Mouse (Mus musculus) neural tube, embryonic 13.5 days (tissue): ENCODE data around the gene Nek2. TPM values are rescaled to one million over a fixed set of nuclear protein-coding genes. Genes with fewer than 3 reads are reported as not detected.
A peak's percentile ranks its signal among the peaks of the same experiment; 100 is the strongest.

Experiments used
- ATAC-seq: fragments of 200-750 bp; cut with Nextera tagmentation; 2 replicates; pipeline ENCODE4 v1.8.0; 2017; ENCODE audit warnings: low read depth, mild to moderate bottlenecking, moderate TSS enrichment, moderate library complexity
- H3K27ac ChIP-seq: fragments of 300-500 bp; sonication (generic); replicated peaks from 2 replicates; pipeline ENCODE4 v1.5.1; 2015; ENCODE audit warnings: moderate library complexity, mild to moderate bottlenecking, inconsistent platforms
- H3K27me3 ChIP-seq: fragments of 300-500 bp; sonication (generic); 2 replicates; pipeline ENCODE4 v1.6.1; 2015; ENCODE audit warnings: mild to moderate bottlenecking, inconsistent platforms
- H3K36me3 ChIP-seq: fragments of 300-500 bp; sonication (generic); 2 replicates; pipeline ENCODE4 v1.6.1; 2015; ENCODE audit warnings: mild to moderate bottlenecking, inconsistent platforms
- H3K4me1 ChIP-seq: fragments of 300-500 bp; sonication (generic); replicated peaks from 2 replicates; pipeline ENCODE4 v1.6.1; 2015; ENCODE audit warnings: inconsistent platforms
- H3K4me2 ChIP-seq: fragments of 300-500 bp; sonication (generic); 2 replicates; pipeline ENCODE4 v1.6.1; 2015; ENCODE audit warnings: inconsistent platforms, mild to moderate bottlenecking, moderate library complexity
- H3K4me3 ChIP-seq: fragments of 300-500 bp; sonication (generic); 2 replicates; pipeline ENCODE4 v1.5.1; 2015; ENCODE audit warnings: mild to moderate bottlenecking, inconsistent platforms
- H3K9ac ChIP-seq: fragments of 300-500 bp; sonication (generic); 2 replicates; pipeline ENCODE4 v1.6.1; 2015; ENCODE audit warnings: moderate library complexity, mild to moderate bottlenecking, inconsistent platforms
- H3K9me3 ChIP-seq: fragments of 300-500 bp; sonication (generic); 2 replicates; pipeline ENCODE4 v1.6.1; 2016; ENCODE audit warnings: inconsistent platforms
- WGBS: fragments of 180-500 bp; shearing (Covaris S2); methylation state at CpG from one replicate; pipeline ENCODE4 v1.1.7; 2015; 5-methylcytosine and 5-hydroxymethylcytosine counted together
- polyA plus RNA-seq: library from polyadenylated mRNA; unstranded; fragments of >200 nt; fragmentation: Nextera tagmentation; extraction: Ambion mirVana; gene quantifications from 2 replicates; pipeline ENCODE4 v1.2.1, GENCODE M21; 2015

Gene Nek2
- polyA plus RNA-seq, result 6.0 and 9.1 TPM in 2 replicates

GRCm38 (mm10) chr1:191821326-191822091, at the start of gene Nek2:
TSS of gene Nek2 (plus strand) at chr1:191821444.
- no peak within 1 kb of the TSS; the same call in 1 of the 2 replicates for H3K27ac ChIP-seq

GRCm38 (mm10) chr1:191774106-191774505, 47.1 kb upstream of the Nek2 start:
- no peaks in the 10 kb centered on the region for H3K27me3 ChIP-seq
- 83% methylated on average over 5 of the region's 5 CpGs for WGBS
- no peak overlapping the region for H3K9ac ChIP-seq
- ATAC-seq, result no peak
- no peak overlapping the region for H3K27ac ChIP-seq
- H3K36me3 ChIP-seq, result peaks cover 65% of the 10 kb centered on the region
- no peaks in the 10 kb centered on the region for H3K4me1 ChIP-seq
- no peaks in the 10 kb centered on the region for H3K9me3 ChIP-seq
- H3K4me2 ChIP-seq, result no peak overlapping the region
- H3K4me3 ChIP-seq, result no peak overlapping the region

More at GRCm38 (mm10) chr1:191821326-191822091, at the start of gene Nek2:
- Histone ChIP-seq H3K27me3 (no peaks in the 10 kb centered on the region), H3K9ac (peak within 1 kb of the TSS; percentile 68), H3K36me3 (no peaks in the 10 kb centered on the region), H3K4me2 (peak within 1 kb of the TSS; percentile 94), H3K9me3 (no peaks in the 10 kb centered on the region), H3K4me3 (peak within 1 kb of the TSS; percentile 77), H3K4me1 (peaks cover 21% of the 10 kb centered on the region)
- peak; percentile 97 for ATAC-seq
- WGBS, result under 1% methylated on average over 78 of the region's 79 CpGs

GRCm38 (mm10) chr1:191775116-191775515, 46.1 kb upstream of the Nek2 start:
- Histone ChIP-seq H3K9me3 (no peaks in the 10 kb centered on the region), H3K4me2 (no peak overlapping the region), H3K27me3 (no peaks in the 10 kb centered on the region), H3K27ac (no peak overlapping the region), H3K36me3 (peaks cover 74% of the 10 kb centered on the region), H3K4me1 (no peaks in the 10 kb centered on the region), H3K4me3 (no peak overlapping the region), H3K9ac (no peak overlapping the region)
- WGBS, result 89% methylated on average over 8 of the region's 8 CpGs
- ATAC-seq, result no peak

- Histone ChIP-seq H3K4me2 (no peak overlapping the region), H3K27me3 (no peaks in the 10 kb centered on the region), H3K27ac (no peak overlapping the region), H3K4me1 (no peaks in the 10 kb centered on the region), H3K9me3 (no peaks in the 10 kb centered on the region), H3K9ac (no peak overlapping the region), H3K36me3 (peaks cover 76% of the 10 kb centered on the region), H3K4me3 (no peak overlapping the region)
- ATAC-seq, result no peak
- 92% methylated on average over 8 of the region's 8 CpGs for WGBS
Observed at GRCm38 (mm10) chr1:191777521-191777920, 43.7 kb upstream of the Nek2 start.

GRCm38 (mm10) chr1:191780470-191780869, 40.8 kb upstream of the Nek2 start:
- no peak overlapping the region for H3K9ac ChIP-seq
- H3K9me3 ChIP-seq, result no peaks in the 10 kb centered on the region
- H3K27me3 ChIP-seq, result no peaks in the 10 kb centered on the region
- no peak overlapping the region for H3K4me2 ChIP-seq
- no peak overlapping the region for H3K27ac ChIP-seq
- ATAC-seq, result no peak
- no peaks in the 10 kb centered on the region for H3K4me1 ChIP-seq
- no peak overlapping the region for H3K4me3 ChIP-seq
- H3K36me3 ChIP-seq, result peaks cover 52% of the 10 kb centered on the region
- 91% methylated on average over 1 of the region's 1 CpGs for WGBS

GRCm38 (mm10) chr1:191785108-191785507, 36.1 kb upstream of the Nek2 start:
- Histone ChIP-seq H3K27me3 (no peaks in the 10 kb centered on the region), H3K36me3 (peaks cover 10% of the 10 kb centered on the region), H3K4me2 (no peak overlapping the region), H3K4me3 (no peak overlapping the region), H3K9ac (no peak overlapping the region), H3K9me3 (0 out of 2 replicates have a peak, but pooled peaks cover 6% of the 10 kb centered on the region), H3K4me1 (no peaks in the 10 kb centered on the region), H3K27ac (no peak overlapping the region)
- 61% methylated on average over 11 of the region's 11 CpGs for WGBS
- ATAC-seq, result no peak

GRCm38 (mm10) chr1:191786255-191786654, 35.0 kb upstream of the Nek2 start:
- WGBS, result 75% methylated on average over 6 of the region's 6 CpGs

GRCm38 (mm10) chr1:191787379-191787778, 33.9 kb upstream of the Nek2 start:
- H3K4me3 ChIP-seq, result no peak overlapping the region
- 0 out of 2 replicates have a peak, but pooled peaks cover 6% of the 10 kb centered on the region for H3K9me3 ChIP-seq
- ATAC-seq, result no peak
- no peaks in the 10 kb centered on the region for H3K4me1 ChIP-seq
- no peak overlapping the region for H3K27ac ChIP-seq
- no peaks in the 10 kb centered on the region for H3K27me3 ChIP-seq
- WGBS, result 42% methylated on average over 4 of the region's 4 CpGs
- no peak overlapping the region for H3K9ac ChIP-seq
- no peaks in the 10 kb centered on the region for H3K36me3 ChIP-seq
- no peak overlapping the region for H3K4me2 ChIP-seq

More at GRCm38 (mm10) chr1:191786255-191786654, 35.0 kb upstream of the Nek2 start:
- ATAC-seq, result no peak
- no peak overlapping the region for H3K4me3 ChIP-seq
- no peak overlapping the region for H3K4me2 ChIP-seq
- no peak overlapping the region for H3K27ac ChIP-seq
- H3K9ac ChIP-seq, result no peak overlapping the region
- H3K27me3 ChIP-seq, result no peaks in the 10 kb centered on the region
- no peaks in the 10 kb centered on the region for H3K4me1 ChIP-seq
- H3K36me3 ChIP-seq, result no peaks in the 10 kb centered on the region
- H3K9me3 ChIP-seq, result 0 out of 2 replicates have a peak, but pooled peaks cover 6% of the 10 kb centered on the region

- no peak overlapping the region for H3K4me2 ChIP-seq
- ATAC-seq, result no peak
- H3K4me1 ChIP-seq, result no peaks in the 10 kb centered on the region
- no peaks in the 10 kb centered on the region for H3K27me3 ChIP-seq
- H3K4me3 ChIP-seq, result no peak overlapping the region
- 76% methylated on average over 8 of the region's 8 CpGs for WGBS
- no peak overlapping the region for H3K27ac ChIP-seq
- H3K9me3 ChIP-seq, result 0 out of 2 replicates have a peak, but pooled peaks cover 6% of the 10 kb centered on the region
- no peak overlapping the region for H3K9ac ChIP-seq
- no peaks in the 10 kb centered on the region for H3K36me3 ChIP-seq
Observed at GRCm38 (mm10) chr1:191792991-191793390, 28.3 kb upstream of the Nek2 start.

- WGBS, result 84% methylated on average over 7 of the region's 7 CpGs
- H3K9ac ChIP-seq, result no peak overlapping the region
Observed at GRCm38 (mm10) chr1:191793888-191794532, 27.2 kb upstream of the Nek2 start.

GRCm38 (mm10) chr1:191796238-191796896, 24.9 kb upstream of the Nek2 start:
- no peaks in the 10 kb centered on the region for H3K4me1 ChIP-seq
- H3K36me3 ChIP-seq, result no peaks in the 10 kb centered on the region
- H3K27me3 ChIP-seq, result no peaks in the 10 kb centered on the region
- H3K9me3 ChIP-seq, result no peaks in the 10 kb centered on the region
- no peak overlapping the region for H3K4me3 ChIP-seq
- H3K9ac ChIP-seq, result no peak overlapping the region
- ATAC-seq, result no peak
- H3K27ac ChIP-seq, result no peak overlapping the region
- 85% methylated on average over 4 of the region's 4 CpGs for WGBS
- H3K4me2 ChIP-seq, result no peak overlapping the region

More at GRCm38 (mm10) chr1:191793888-191794532, 27.2 kb upstream of the Nek2 start:
- Histone ChIP-seq H3K4me2 (no peak overlapping the region), H3K9me3 (0 out of 2 replicates have a peak, but pooled peaks cover 5% of the 10 kb centered on the region), H3K4me3 (no peak overlapping the region), H3K4me1 (no peaks in the 10 kb centered on the region), H3K27ac (no peak overlapping the region), H3K36me3 (no peaks in the 10 kb centered on the region), H3K27me3 (no peaks in the 10 kb centered on the region)
- no peak for ATAC-seq
